Comparison of ENCODE assay signal across 24 mouse cellular contexts in genomic region chr1:92978645-92979044, GRCm38 (mm10). TPM values are rescaled to one million over a fixed set of nuclear protein-coding genes. Genes with fewer than 3 reads are reported as not detected.
DNase-seq lines count a peak whose midpoint lies in the region; ATAC-seq lines count a peak whose summit lies in the region.
"Had no signal": no experiment of that assay in that cellular context is flagged by ENCODE, and none has a peak within 500 bp of the region (broad histone marks: within the 10 kb centered on the region; RNA-seq: fewer than 3 reads in every experiment).

No protein-coding gene starts in this region.

- H3K27ac ChIP-seq in lung, embryonic 15.5 days: no peak overlapping the region
- H3K27ac ChIP-seq in hindbrain, embryonic 16.5 days (ENCODE audit: low read depth, low read length): no peak overlapping the region
- H3K27ac ChIP-seq: hindbrain, embryonic 15.5 days; macrophage; midbrain, embryonic 15.5 days; neural tube, embryonic 12.5 days had no signal

- peaks cover 30% of the 10 kb centered on the region for H3K4me1 ChIP-seq in lung, embryonic 15.5 days
- H3K4me1 ChIP-seq in megakaryocyte, embryonic 14.5 days: peaks cover 48% of the 10 kb centered on the region
- no peaks in the 10 kb centered on the region for H3K4me1 ChIP-seq in hindbrain, embryonic 16.5 days (ENCODE audit: control insufficient read depth, insufficient read depth, low read depth, low read length)
- H3K4me1 ChIP-seq: hindbrain, embryonic 15.5 days; midbrain, embryonic 15.5 days; neural tube, embryonic 12.5 days had no signal

- 0 out of 2 replicates have a peak overlapping the region, but pooled peaks have one; percentile 19 for H3K4me2 ChIP-seq in lung, embryonic 15.5 days
- H3K4me2 ChIP-seq in hindbrain, embryonic 16.5 days (ENCODE audit: low read length): no peak overlapping the region
- H3K4me2 ChIP-seq: hindbrain, embryonic 15.5 days; midbrain, embryonic 15.5 days; neural tube, embryonic 12.5 days had no signal

- H3K27me3 ChIP-seq in lung, embryonic 15.5 days: no peaks in the 10 kb centered on the region; the same call in 1 of the 2 replicates
- H3K27me3 ChIP-seq in megakaryocyte, embryonic 14.5 days (replicated peaks): peaks cover 63% of the 10 kb centered on the region
- H3K27me3 ChIP-seq in hindbrain, embryonic 16.5 days (replicated peaks; ENCODE audit: control insufficient read depth, insufficient read depth, low read length): 0 out of 2 replicates have a peak, but pooled peaks cover 2% of the 10 kb centered on the region
- H3K27me3 ChIP-seq: hindbrain, embryonic 15.5 days; midbrain, embryonic 15.5 days; neural tube, embryonic 12.5 days had no signal

- H3K4me3 ChIP-seq in lung, embryonic 15.5 days: no peak overlapping the region
- peak overlapping the region; percentile 47 for H3K4me3 ChIP-seq in megakaryocyte, embryonic 14.5 days (replicated peaks)
- H3K4me3 ChIP-seq in hindbrain, embryonic 16.5 days (ENCODE audit: low read length): no peak overlapping the region
- H3K4me3 ChIP-seq: hindbrain, embryonic 15.5 days; midbrain, embryonic 15.5 days; neural tube, embryonic 12.5 days had no signal

- 25% methylated on average over 7 of the region's 7 CpGs for WGBS in lung, embryonic 15.5 days
- WGBS in hindbrain, embryonic 16.5 days: 54% methylated on average over 7 of the region's 7 CpGs

- intact Hi-C loops in heart, postnatal 25 days (cut with DNase I): no loop called here

- no peaks in the 10 kb centered on the region for H3K9me3 ChIP-seq in lung, embryonic 15.5 days
- H3K9me3 ChIP-seq in megakaryocyte, embryonic 14.5 days: no peaks in the 10 kb centered on the region
- H3K9me3 ChIP-seq in hindbrain, embryonic 16.5 days (ENCODE audit: control insufficient read depth, low read length): no peaks in the 10 kb centered on the region
- H3K9me3 ChIP-seq: hindbrain, embryonic 15.5 days; midbrain, embryonic 15.5 days; neural tube, embryonic 12.5 days had no signal

- no peak overlapping the region for H3K9ac ChIP-seq in lung, embryonic 15.5 days
- H3K9ac ChIP-seq in hindbrain, embryonic 16.5 days (ENCODE audit: low read depth, low read length): no peak overlapping the region
- H3K9ac ChIP-seq: hindbrain, embryonic 15.5 days; midbrain, embryonic 15.5 days; neural tube, embryonic 12.5 days had no signal

- ATAC-seq in lung, embryonic 15.5 days (ENCODE audit: borderline replicate concordance, extremely low read depth, low FRiP score, low TSS enrichment): no peak
- no peak for ATAC-seq in hindbrain, embryonic 16.5 days
- ATAC-seq: forebrain, embryonic 14.5 days; Patski had no signal

- H3K36me3 ChIP-seq in lung, embryonic 15.5 days: no peaks in the 10 kb centered on the region
- H3K36me3 ChIP-seq in megakaryocyte, embryonic 14.5 days (replicated peaks; ENCODE audit: low read length): peaks cover 3% of the 10 kb centered on the region
- H3K36me3 ChIP-seq in hindbrain, embryonic 16.5 days (ENCODE audit: control insufficient read depth, insufficient read depth, low read length): no peaks in the 10 kb centered on the region
- H3K36me3 ChIP-seq: hindbrain, embryonic 15.5 days; midbrain, embryonic 15.5 days; neural tube, embryonic 12.5 days had no signal

- DNase-seq in heart, adult 11 months: peak; percentile 88
- no peak for DNase-seq in heart, postnatal 25 days (ENCODE audit: low spot score)
- no peak for DNase-seq in lung, adult 18-20 months
- peak; percentile 76 for DNase-seq in ES-CJ7 (ENCODE audit: low read depth, low spot score)
- DNase-seq in kidney, postnatal 10 days: no peak
- DNase-seq: cerebellum, adult 11-12 months; kidney, adult 2 months; kidney, postnatal 36 days; right cerebral cortex, postnatal 25 days had no signal

RNA-seq across cellular contexts. Expression of gene Aqp12, which starts 27.5 kb away (rescaled TPM):
- not detected for total RNA-seq in heart, postnatal 25 days (2021)
- not detected in 2 replicates for polyA plus RNA-seq in lung, embryonic 15.5 days (2015; fragmentation: Nextera tagmentation; extraction: Ambion mirVana)
- 0.39 TPM in 1 of 2 replicates, not detected in the other for polyA plus RNA-seq in megakaryocyte, embryonic 14.5 days (2012; ENCODE audit: insufficient read depth, low replicate concordance)
- not detected in 2 replicates for polyA plus RNA-seq in hindbrain, embryonic 16.5 days (2015; fragmentation: Nextera tagmentation; extraction: Ambion mirVana)
- total RNA-seq: common myeloid progenitor, adult 5-6 weeks; layer of hippocampus, postnatal 10 days; left cerebral cortex, postnatal 36 days had no signal
- polyA plus RNA-seq: brain, embryonic 14.5 days; forebrain, embryonic 14.5 days; heart, embryonic 16.5 days; hindbrain, embryonic 15.5 days; kidney, adult 2 months; liver, adult 2 months; macrophage; midbrain, embryonic 15.5 days; neural tube, embryonic 12.5 days; Patski had no signal

RNA-seq across cellular contexts. Expression of gene Gpr35, which starts 28.0 kb away (rescaled TPM):
- under 1 TPM; 0.36 to 0.75 TPM for total RNA-seq in heart, postnatal 25 days (2021)
- polyA plus RNA-seq in lung, embryonic 15.5 days (2015; fragmentation: Nextera tagmentation; extraction: Ambion mirVana): 0.36 and 0.62 TPM in 2 replicates
- polyA plus RNA-seq in megakaryocyte, embryonic 14.5 days (2012; ENCODE audit: insufficient read depth, low replicate concordance): 1.1 TPM in 1 of 2 replicates, not detected in the other
- polyA plus RNA-seq in hindbrain, embryonic 16.5 days (2015; fragmentation: Nextera tagmentation; extraction: Ambion mirVana): 0.55 and 1.1 TPM in 2 replicates
- polyA plus RNA-seq: Patski had no signal

RNA-seq across cellular contexts. Expression of gene Capn10, which starts 44.5 kb away (rescaled TPM):
- 1 to 10 TPM; 6.9 TPM for total RNA-seq in heart, postnatal 25 days (2021)
- 27.7 and 30.4 TPM in 2 replicates for polyA plus RNA-seq in lung, embryonic 15.5 days (2015; fragmentation: Nextera tagmentation; extraction: Ambion mirVana)
- polyA plus RNA-seq in megakaryocyte, embryonic 14.5 days (2012; ENCODE audit: insufficient read depth, low replicate concordance): 12.4 and 15.0 TPM in 2 replicates
- polyA plus RNA-seq in hindbrain, embryonic 16.5 days (2015; fragmentation: Nextera tagmentation; extraction: Ambion mirVana): 60.6 and 60.7 TPM in 2 replicates

Comparison
In these comparisons a context has a peak if more than half of its experiments do, and no peak if none do; other contexts are left out.
1. DNase-seq: peak in heart, adult 11 months (single experiment) and ES-CJ7 (single experiment); none in heart, postnatal 25 days (single experiment), lung, adult 18-20 months (0 of 2) and kidney, postnatal 10 days (single experiment).